Mouse (Mus musculus) liver, embryonic 14.5 days (tissue): ENCODE results near the gene Prap1. TPM values are rescaled to one million over a fixed set of nuclear protein-coding genes. Genes with fewer than 3 reads are reported as not detected.
A peak's percentile ranks its signal among the peaks of the same experiment; 100 is the strongest.

ENCODE experiments used
- ATAC-seq: fragments of 200-750 bp; cut with Nextera tagmentation; 2 replicates; pipeline ENCODE4 v1.8.0; 2017; ENCODE audit warnings: moderate number of reproducible peaks, mild to moderate bottlenecking, moderate library complexity; ENCODE audit not compliant: insufficient read depth
- DNase-seq, 3 experiments: peaks; one replicate each; pipeline ENCODE4 v3.0.0-alpha.2; 2012 to 2013; ENCODE audit warnings: low read depth in 3 of 3, low spot score in 3 of 3
- H3K27ac ChIP-seq: fragments of 300-500 bp; sonication (generic); 2 replicates; pipeline ENCODE4 v1.5.1; 2014; ENCODE audit warnings: moderate library complexity, mild to moderate bottlenecking, control low read depth, inconsistent platforms
- H3K27me3 ChIP-seq: fragments of 300-500 bp; sonication (generic); 2 replicates; pipeline ENCODE4 v1.6.1; 2014; ENCODE audit warnings: mild to moderate bottlenecking, low read length, moderate library complexity; ENCODE audit not compliant: control insufficient read depth, insufficient read depth
- H3K36me3 ChIP-seq: fragments of 300-500 bp; sonication (generic); replicated peaks from 2 replicates; pipeline ENCODE4 v1.6.1; 2014; ENCODE audit warnings: low read depth; ENCODE audit not compliant: control insufficient read depth, insufficient read depth
- H3K4me1 ChIP-seq, 2 experiments: fragments of 200-500 bp in 1 of 2; fragments of 300-500 bp in 1 of 2; sonication (generic) in 1 of 2; replicated peaks; 2 replicates each; pipeline ENCODE4 v1.6.1; 2012 to 2014; ENCODE audit warnings: antibody characterized with exemption in 1 of 2, inconsistent platforms in 1 of 2, low read length in 1 of 2; ENCODE audit not compliant: control insufficient read depth in 2 of 2, insufficient read depth in 2 of 2
- H3K4me2 ChIP-seq: fragments of 300-500 bp; sonication (generic); 2 replicates; pipeline ENCODE4 v1.6.1; 2014; ENCODE audit warnings: low read depth, mild to moderate bottlenecking, control low read depth, moderate library complexity
- H3K4me3 ChIP-seq, 2 experiments: fragments of 200-500 bp in 1 of 2; fragments of 300-500 bp in 1 of 2; sonication (generic) in 1 of 2; 2 replicates each; pipeline ENCODE4 v1.5.1; 2012 to 2014; ENCODE audit warnings: low read depth in 2 of 2, low read length in 2 of 2, mild to moderate bottlenecking in 2 of 2, control low read depth in 1 of 2, inconsistent platforms in 1 of 2, moderate library complexity in 1 of 2; ENCODE audit not compliant: insufficient read depth in 1 of 2
- H3K9ac ChIP-seq: fragments of 300-500 bp; sonication (generic); replicated peaks from 2 replicates; pipeline ENCODE4 v1.6.1; 2014; ENCODE audit warnings: mild to moderate bottlenecking, control low read depth, moderate library complexity
- H3K9me3 ChIP-seq: fragments of 300-500 bp; sonication (generic); 2 replicates; pipeline ENCODE4 v1.6.1; 2016; ENCODE audit warnings: low read length, mixed read lengths; ENCODE audit not compliant: control insufficient read depth
- CTCF ChIP-seq: IDR thresholded peaks from 2 replicates; pipeline ENCODE4 v1.5.1; 2016; ENCODE audit warnings: antibody characterized with exemption, low read depth, control low read depth
- EP300 ChIP-seq: IDR thresholded peaks from 2 replicates; pipeline ENCODE4 v1.6.1; 2016; ENCODE audit warnings: antibody characterized with exemption, low read depth
- WGBS: fragments of 180-500 bp; shearing (Covaris S2); extraction: QIAGEN DNeasy Blood & Tissue Kit; methylation state at CpG from one replicate; pipeline ENCODE4 v1.1.7; 2014; ENCODE audit not compliant: insufficient replicate concordance; 5-methylcytosine and 5-hydroxymethylcytosine counted together
- polyA plus RNA-seq, 2 experiments: library from polyadenylated mRNA; depleted of rRNA in 1 of 2; stranded (reverse) in 1 of 2; unstranded in 1 of 2; fragments of >200 nt; fragmentation: Nextera tagmentation in 1 of 2; extraction: Ambion mirVana in 1 of 2; gene quantifications; 2 replicates each; pipeline versions ENCODE4 v1.2.1 to v1.2.3; 2012 to 2014

Prap1 gene
- polyA plus RNA-seq, 2 experiments, result not detected

- no peak overlapping the region for H3K4me3 ChIP-seq
- H3K27ac ChIP-seq, result no peak overlapping the region
- DNase-seq, result no peak
- peak overlapping the region; percentile 30; the same call in 1 of the 2 replicates for H3K4me2 ChIP-seq
- peak; percentile 33; the same call in 1 of the 2 replicates for ATAC-seq
- TF ChIP-seq EP300, result no peak
- TF ChIP-seq CTCF, result no peak
- H3K9ac ChIP-seq, result no peak overlapping the region
- whole genome bisulfite sequencing, result 22% methylated on average over 37 of the region's 39 CpGs
- no peaks in the 10 kb centered on the region; the same call in 1 of the 2 replicates for H3K27me3 ChIP-seq
- H3K9me3 ChIP-seq, result no peaks in the 10 kb centered on the region
- no peaks in the 10 kb centered on the region for H3K4me1 ChIP-seq
- no peaks in the 10 kb centered on the region for H3K36me3 ChIP-seq
Observed at GRCm38 (mm10) chr7:140070042-140070711, 23.0 kb upstream of the Prap1 start.

DNA sequence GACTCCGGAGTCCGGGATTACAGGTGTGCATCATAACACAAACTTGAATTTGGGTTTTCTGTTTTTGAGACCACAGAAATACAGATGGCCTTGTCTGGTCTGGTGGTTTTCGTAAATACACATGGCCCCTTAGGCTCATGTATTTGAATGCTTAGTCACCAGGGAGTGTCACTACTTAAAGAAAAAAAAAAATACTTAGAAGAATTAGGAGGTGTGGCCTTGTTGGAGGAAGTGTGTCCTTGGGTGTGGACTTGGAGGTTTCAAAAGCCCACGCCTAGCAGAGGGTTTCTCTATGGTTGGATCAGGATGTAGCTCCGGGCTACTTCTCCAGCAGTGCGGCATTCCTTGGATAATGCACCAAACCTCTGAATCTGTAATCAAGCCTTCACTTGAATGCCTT lies 15.5 kb upstream of the Prap1 start:
- no peaks in the 10 kb centered on the region for H3K36me3 ChIP-seq
- H3K4me2 ChIP-seq, result no peak overlapping the region
- H3K27ac ChIP-seq, result no peak overlapping the region
- ATAC-seq (no peak), DNase-seq (no peak)
- no peaks in the 10 kb centered on the region for H3K4me1 ChIP-seq
- H3K27me3 ChIP-seq, result peaks cover 33% of the 10 kb centered on the region
- H3K9me3 ChIP-seq, result no peaks in the 10 kb centered on the region
- TF ChIP-seq CTCF, result no peak
- TF ChIP-seq EP300, result no peak
- H3K4me3 ChIP-seq, result no peak overlapping the region
- 47% methylated on average over 6 of the region's 6 CpGs for WGBS
- H3K9ac ChIP-seq, result no peak overlapping the region

DNA sequence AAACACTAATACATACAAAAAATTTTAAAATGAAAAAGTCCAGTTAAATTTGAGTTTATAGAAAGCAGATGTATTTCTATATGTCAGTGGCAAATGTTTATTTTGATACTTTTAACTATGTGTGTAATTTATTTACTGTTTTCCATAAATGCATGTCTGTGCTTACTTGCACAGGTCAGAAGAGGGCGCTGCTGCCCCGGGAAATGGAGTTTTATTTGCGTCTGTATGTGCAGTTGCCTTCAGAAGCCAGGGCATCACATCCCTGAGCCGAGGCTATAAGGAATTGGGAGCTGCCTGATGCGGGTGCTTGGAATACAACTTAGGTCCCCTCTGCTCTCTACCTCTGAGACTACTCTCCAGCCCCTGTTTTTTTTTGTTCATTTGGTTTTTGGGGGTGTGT lies 14.5 kb upstream of the Prap1 start:
- no peak overlapping the region for H3K4me2 ChIP-seq
- TF ChIP-seq EP300 (no peak), CTCF (peak; percentile 76)
- DNase-seq, result peak; percentile 35 to 48 (median 46)
- H3K4me3 ChIP-seq, result no peak overlapping the region
- WGBS, result 6% methylated on average over 5 of the region's 5 CpGs
- no peaks in the 10 kb centered on the region for H3K4me1 ChIP-seq
- H3K36me3 ChIP-seq, result no peaks in the 10 kb centered on the region
- no peak overlapping the region for H3K9ac ChIP-seq
- ATAC-seq, result no peak
- H3K9me3 ChIP-seq, result no peaks in the 10 kb centered on the region
- H3K27ac ChIP-seq, result no peak overlapping the region
- H3K27me3 ChIP-seq, result peaks cover 33% of the 10 kb centered on the region

- 5% methylated on average over 24 of the region's 24 CpGs for WGBS
- Histone ChIP-seq H3K4me3 (no peak overlapping the region), H3K27me3 (peaks cover 33% of the 10 kb centered on the region), H3K36me3 (no peaks in the 10 kb centered on the region), H3K27ac (no peak overlapping the region), H3K9ac (no peak overlapping the region), H3K4me1 (no peaks in the 10 kb centered on the region), H3K4me2 (no peak overlapping the region), H3K9me3 (no peaks in the 10 kb centered on the region)
- peak; percentile 13 to 16 (median 14) for DNase-seq
- ATAC-seq, result no peak
- TF ChIP-seq EP300, result no peak
- TF ChIP-seq CTCF, result no peak
Observed at GRCm38 (mm10) chr7:140080503-140081156, 12.6 kb upstream of the Prap1 start.

DNA sequence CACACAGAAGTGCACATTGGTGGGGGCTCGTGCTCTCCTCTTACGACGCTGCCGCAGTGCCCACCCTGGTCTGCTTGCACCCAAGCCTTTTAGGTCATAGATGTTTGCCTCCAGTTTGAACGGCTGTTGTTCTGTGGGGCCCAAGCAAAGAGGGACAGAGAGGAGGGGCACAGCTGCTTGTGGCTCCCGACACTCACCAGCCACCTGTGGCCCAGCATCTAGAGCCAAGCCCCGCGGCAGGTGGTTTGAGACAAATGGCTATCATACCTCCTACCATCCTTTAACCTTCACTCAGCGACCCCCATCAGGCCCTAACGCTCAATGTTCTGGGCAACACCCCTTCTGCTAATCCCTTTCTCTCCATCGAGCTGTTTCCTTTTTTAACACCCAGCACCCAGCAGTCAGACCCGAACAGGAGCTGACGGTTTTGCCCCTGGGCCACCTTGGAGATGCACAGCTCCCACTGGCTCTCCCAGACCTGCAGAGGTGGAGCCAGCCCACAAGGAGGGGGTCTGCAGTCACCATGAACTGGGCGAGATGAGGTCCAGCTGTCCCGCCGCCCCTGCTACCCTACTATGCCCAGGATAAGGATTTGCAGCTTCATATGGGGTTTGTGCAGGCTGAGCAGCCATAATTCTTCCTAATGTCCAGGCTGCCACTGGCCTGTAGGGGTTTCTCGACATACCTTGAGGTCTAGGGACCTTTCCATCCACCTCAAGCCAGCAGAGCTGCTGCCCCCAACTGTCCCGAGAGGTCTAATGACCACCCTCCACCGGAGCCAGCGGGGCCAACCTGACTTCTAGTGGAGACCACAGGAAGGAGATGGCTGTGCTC lies 11.6 kb upstream of the Prap1 start:
- ATAC-seq, result no peak
- Histone ChIP-seq H3K9ac (no peak overlapping the region), H3K27ac (no peak overlapping the region), H3K36me3 (no peaks in the 10 kb centered on the region), H3K4me1 (no peaks in the 10 kb centered on the region), H3K4me3 (no peak overlapping the region), H3K27me3 (peaks cover 33% of the 10 kb centered on the region), H3K9me3 (no peaks in the 10 kb centered on the region), H3K4me2 (no peak overlapping the region)
- 24% methylated on average over 20 of the region's 20 CpGs for WGBS
- TF ChIP-seq EP300 (no peak), CTCF (no peak)
- DNase-seq, result no peak
